Mouse (Mus musculus): ENCODE data around the gene Plbd2. TPM values are rescaled to one million over a fixed set of nuclear protein-coding genes. Genes with fewer than 3 reads are reported as not detected.

Gene Plbd2
- 24.0 and 25.6 TPM in 2 replicates for polyA plus RNA-seq (2015; fragmentation: Nextera tagmentation; extraction: Ambion mirVana)

- Histone ChIP-seq H3K9me3 (no peaks in the 10 kb centered on the region), H3K4me2 (replicated peaks) (peak within 1 kb of the TSS; percentile 94), H3K27ac (replicated peaks) (no peak within 1 kb of the TSS), H3K4me1 (peaks cover 19% of the 10 kb centered on the region), H3K27me3 (no peaks in the 10 kb centered on the region), H3K36me3 (no peaks in the 10 kb centered on the region), H3K9ac (replicated peaks) (peak within 1 kb of the TSS; percentile 83), H3K4me3 (peak within 1 kb of the TSS; percentile 90)
- 1% methylated on average over 49 of the region's 55 CpGs for WGBS
- peak; percentile 70 for ATAC-seq (replicated peaks)
These were observed at the start of gene Plbd2 for GRCm38 (mm10) chr5:120503144-120503795. Gene Plbd2 (minus strand): TSS chr5:120503625.

- WGBS, result 94% methylated on average over 5 of the region's 5 CpGs
- no peak overlapping the region for H3K4me3 ChIP-seq
- H3K9ac ChIP-seq (replicated peaks), result no peak overlapping the region
- no peaks in the 10 kb centered on the region for H3K27me3 ChIP-seq
- H3K36me3 ChIP-seq, result peaks cover 22% of the 10 kb centered on the region
- H3K27ac ChIP-seq (replicated peaks), result no peak overlapping the region
- no peaks in the 10 kb centered on the region for H3K9me3 ChIP-seq
- H3K4me2 ChIP-seq (replicated peaks), result no peak overlapping the region
- ATAC-seq (replicated peaks), result no peak
- H3K4me1 ChIP-seq, result no peaks in the 10 kb centered on the region
These were observed 47.2 kb upstream of the Plbd2 start for GRCm38 (mm10) chr5:120550673-120551072.

- Histone ChIP-seq H3K4me2 (replicated peaks) (no peak overlapping the region), H3K4me3 (no peak overlapping the region), H3K9me3 (no peaks in the 10 kb centered on the region), H3K36me3 (peaks cover 19% of the 10 kb centered on the region), H3K4me1 (no peaks in the 10 kb centered on the region), H3K9ac (replicated peaks) (no peak overlapping the region), H3K27ac (replicated peaks) (no peak overlapping the region), H3K27me3 (no peaks in the 10 kb centered on the region)
- 95% methylated on average over 5 of the region's 5 CpGs for WGBS
- ATAC-seq (replicated peaks), result no peak
These were observed 46.7 kb upstream of the Plbd2 start for GRCm38 (mm10) chr5:120550137-120550536.

GRCm38 (mm10) chr5:120548236-120548850 is 44.9 kb upstream of the Plbd2 start:
- Histone ChIP-seq H3K27ac (replicated peaks) (no peak overlapping the region), H3K36me3 (peaks cover 11% of the 10 kb centered on the region), H3K9ac (replicated peaks) (no peak overlapping the region), H3K9me3 (no peaks in the 10 kb centered on the region), H3K4me2 (replicated peaks) (no peak overlapping the region), H3K27me3 (no peaks in the 10 kb centered on the region), H3K4me1 (no peaks in the 10 kb centered on the region), H3K4me3 (no peak overlapping the region)
- WGBS, result 82% methylated on average over 11 of the region's 11 CpGs
- ATAC-seq (replicated peaks), result no peak

GRCm38 (mm10) chr5:120536632-120537031 is 33.2 kb upstream of the Plbd2 start:
- Histone ChIP-seq H3K9me3 (no peaks in the 10 kb centered on the region), H3K4me2 (replicated peaks) (no peak overlapping the region), H3K4me1 (peaks cover 25% of the 10 kb centered on the region), H3K27me3 (no peaks in the 10 kb centered on the region), H3K9ac (replicated peaks) (no peak overlapping the region), H3K27ac (replicated peaks) (peak overlapping the region; percentile 42), H3K4me3 (no peak overlapping the region), H3K36me3 (peaks cover 11% of the 10 kb centered on the region)
- ATAC-seq (replicated peaks), result no peak
- 59% methylated on average over 5 of the region's 5 CpGs for WGBS

GRCm38 (mm10) chr5:120536046-120536445 is 32.6 kb upstream of the Plbd2 start:
- Histone ChIP-seq H3K4me2 (replicated peaks) (no peak overlapping the region), H3K9ac (replicated peaks) (no peak overlapping the region), H3K36me3 (peaks cover 11% of the 10 kb centered on the region), H3K4me1 (peaks cover 25% of the 10 kb centered on the region), H3K4me3 (no peak overlapping the region), H3K27me3 (no peaks in the 10 kb centered on the region), H3K9me3 (no peaks in the 10 kb centered on the region), H3K27ac (replicated peaks) (peak overlapping the region; percentile 42)
- WGBS, result 48% methylated on average over 13 of the region's 13 CpGs
- peak; percentile 41; the same call in 1 of the 2 replicates for ATAC-seq (replicated peaks)

GRCm38 (mm10) chr5:120534686-120535075 is 31.3 kb upstream of the Plbd2 start:
- H3K4me2 ChIP-seq (replicated peaks), result no peak overlapping the region
- WGBS, result 27% methylated on average over 2 of the region's 2 CpGs
- H3K27ac ChIP-seq (replicated peaks), result peak overlapping the region; percentile 73
- no peaks in the 10 kb centered on the region for H3K9me3 ChIP-seq
- no peak overlapping the region for H3K9ac ChIP-seq (replicated peaks)
- H3K4me3 ChIP-seq, result no peak overlapping the region
- ATAC-seq (replicated peaks), result peak; percentile 35; the same call in 1 of the 2 replicates
- H3K4me1 ChIP-seq, result peaks cover 25% of the 10 kb centered on the region
- H3K36me3 ChIP-seq, result peaks cover 8% of the 10 kb centered on the region
- H3K27me3 ChIP-seq, result no peaks in the 10 kb centered on the region

GRCm38 (mm10) chr5:120534071-120534685 is 30.8 kb upstream of the Plbd2 start:
- Histone ChIP-seq H3K9ac (replicated peaks) (no peak overlapping the region), H3K4me3 (no peak overlapping the region)
- WGBS, result 36% methylated on average over 15 of the region's 15 CpGs

GRCm38 (mm10) chr5:120531631-120532030 is 28.2 kb upstream of the Plbd2 start:
- 81% methylated on average over 8 of the region's 8 CpGs for WGBS
- Histone ChIP-seq H3K36me3 (no peaks in the 10 kb centered on the region), H3K9ac (replicated peaks) (no peak overlapping the region), H3K4me3 (no peak overlapping the region), H3K4me2 (replicated peaks) (no peak overlapping the region), H3K27ac (replicated peaks) (no peak overlapping the region), H3K27me3 (no peaks in the 10 kb centered on the region), H3K9me3 (no peaks in the 10 kb centered on the region), H3K4me1 (peaks cover 25% of the 10 kb centered on the region)
- no peak for ATAC-seq (replicated peaks)

More at GRCm38 (mm10) chr5:120534071-120534685, 30.8 kb upstream of the Plbd2 start:
- Histone ChIP-seq H3K4me1 (peaks cover 25% of the 10 kb centered on the region), H3K36me3 (peaks cover 4% of the 10 kb centered on the region), H3K9me3 (no peaks in the 10 kb centered on the region), H3K27me3 (no peaks in the 10 kb centered on the region), H3K4me2 (replicated peaks) (no peak overlapping the region), H3K27ac (replicated peaks) (peak overlapping the region; percentile 73)
- peak; percentile 42 for ATAC-seq (replicated peaks)

GRCm38 (mm10) chr5:120527296-120527964 is 24.0 kb upstream of the Plbd2 start:
- no peaks in the 10 kb centered on the region for H3K36me3 ChIP-seq
- no peak overlapping the region for H3K4me3 ChIP-seq
- no peaks in the 10 kb centered on the region for H3K9me3 ChIP-seq
- H3K9ac ChIP-seq (replicated peaks), result no peak overlapping the region
- ATAC-seq (replicated peaks), result no peak
- no peak overlapping the region for H3K27ac ChIP-seq (replicated peaks)
- no peaks in the 10 kb centered on the region for H3K27me3 ChIP-seq
- no peaks in the 10 kb centered on the region for H3K4me1 ChIP-seq
- WGBS, result 89% methylated on average over 17 of the region's 20 CpGs
- no peak overlapping the region for H3K4me2 ChIP-seq (replicated peaks)

- 84% methylated on average over 11 of the region's 11 CpGs for WGBS
- ATAC-seq (replicated peaks), result no peak
- Histone ChIP-seq H3K9ac (replicated peaks) (no peak overlapping the region), H3K4me1 (no peaks in the 10 kb centered on the region), H3K4me2 (replicated peaks) (no peak overlapping the region), H3K27me3 (no peaks in the 10 kb centered on the region), H3K27ac (replicated peaks) (no peak overlapping the region), H3K4me3 (no peak overlapping the region), H3K9me3 (no peaks in the 10 kb centered on the region), H3K36me3 (no peaks in the 10 kb centered on the region)
These were observed 22.9 kb upstream of the Plbd2 start for GRCm38 (mm10) chr5:120526311-120526710.

- Histone ChIP-seq H3K9ac (replicated peaks) (no peak overlapping the region), H3K9me3 (no peaks in the 10 kb centered on the region), H3K4me3 (no peak overlapping the region), H3K36me3 (no peaks in the 10 kb centered on the region), H3K27me3 (no peaks in the 10 kb centered on the region), H3K27ac (replicated peaks) (no peak overlapping the region), H3K4me2 (replicated peaks) (no peak overlapping the region), H3K4me1 (no peaks in the 10 kb centered on the region)
- no peak for ATAC-seq (replicated peaks)
- 37% methylated on average over 5 of the region's 5 CpGs for WGBS
These were observed 22.3 kb upstream of the Plbd2 start for GRCm38 (mm10) chr5:120525737-120526136.
